Mouse (Mus musculus) spleen, postnatal 0 days (tissue): ENCODE results near the gene Olfr250. TPM values are rescaled to one million over a fixed set of nuclear protein-coding genes. Genes with fewer than 3 reads are reported as not detected.

Experiments
- polyA plus RNA-seq: library from polyadenylated mRNA; unstranded; fragments of >200 nt; fragmentation: Nextera tagmentation; extraction: Ambion mirVana; gene quantifications from 2 replicates; pipeline ENCODE4 v1.2.1, GENCODE M21; 2015

Gene Olfr250
- polyA plus RNA-seq: not detected in 2 replicates

DNA sequence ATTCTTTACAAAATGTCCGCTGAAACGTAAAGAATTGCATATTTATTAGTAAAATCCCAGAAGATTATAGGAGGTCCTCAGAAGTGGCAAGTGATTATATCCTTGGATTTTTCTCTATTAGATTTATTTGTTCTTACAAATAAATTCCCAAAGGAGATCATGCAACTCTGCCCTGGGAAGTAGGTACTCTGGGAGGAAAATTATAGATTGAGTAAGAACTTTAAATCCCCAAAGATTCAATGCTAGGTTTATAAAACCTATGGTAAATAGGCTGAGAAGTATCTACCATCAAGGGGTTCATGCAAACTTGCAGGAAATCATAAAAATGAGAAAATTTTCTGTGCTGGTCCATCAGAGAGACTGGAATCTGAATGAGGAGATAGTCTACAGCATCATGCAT, at the start of gene Olfr250:
TSS of gene Olfr250 (plus strand) at position 301 of the 400 bp plus-strand sequence.

GRCm38 (mm10) chr9:38328760-38329159, 37.9 kb upstream of the Olfr250 start, which contains the start of gene Olfr25:
Olfr25 (plus strand) TSS chr9:38329060.

DNA sequence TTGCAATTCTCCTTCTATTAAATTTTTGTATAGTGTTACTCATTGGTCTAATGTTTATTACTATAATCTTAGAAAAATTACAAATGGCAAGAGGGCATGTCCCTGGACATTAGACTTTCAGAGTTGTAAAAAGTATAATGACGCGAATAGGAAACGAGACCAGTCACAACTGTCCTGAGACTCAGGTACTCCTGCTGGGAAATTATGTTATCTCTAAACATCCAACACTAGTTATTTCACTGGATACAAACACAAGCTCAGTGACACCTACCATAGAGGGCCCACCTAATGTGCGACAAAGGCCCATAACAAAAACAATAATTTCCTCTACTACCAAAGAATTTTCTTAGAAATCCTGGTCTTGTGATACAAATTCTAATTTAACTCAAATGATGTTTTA, 18.6 kb upstream of the Olfr250 start, which contains the start of gene Olfr898:
TSS of gene Olfr898 (plus strand) at position 301 of the 400 bp plus-strand sequence.

GRCm38 (mm10) chr9:38376786-38377185, 10.1 kb downstream of the Olfr250 start, which contains the start of gene Olfr251:
Olfr251 (plus strand) TSS chr9:38377086.

GRCm38 (mm10) chr9:38401398-38401797, 34.7 kb downstream of the Olfr250 start, which contains the start of gene Olfr147:
Olfr147 (plus strand) TSS chr9:38401698.

Other genes with a start within 250 kb of the Olfr250 start
- not detected in 2 replicates for gene Olfr890, start 224.4 kb upstream of the Olfr250 start, polyA plus RNA-seq
- not detected in 2 replicates for gene Olfr891, start 186.1 kb upstream of the Olfr250 start, polyA plus RNA-seq
- not detected in 2 replicates for gene Olfr893, start 158.5 kb upstream of the Olfr250 start, polyA plus RNA-seq
- not detected in 2 replicates for gene Olfr894, start 148.8 kb upstream of the Olfr250 start, polyA plus RNA-seq
- gene Olfr143, start 114.1 kb upstream of the Olfr250 start, polyA plus RNA-seq: not detected in 2 replicates
- not detected in 2 replicates for gene Olfr895, start 99.0 kb upstream of the Olfr250 start, polyA plus RNA-seq
- not detected in 2 replicates for gene Olfr896-ps1, start 75.8 kb upstream of the Olfr250 start, polyA plus RNA-seq
- gene Olfr25, start 37.8 kb upstream of the Olfr250 start, polyA plus RNA-seq: not detected in 2 replicates
- not detected in 2 replicates for gene Olfr898, start 18.5 kb upstream of the Olfr250 start, polyA plus RNA-seq
- not detected in 2 replicates for gene Olfr251, start 10.2 kb downstream of the Olfr250 start, polyA plus RNA-seq
- not detected in 2 replicates for gene Olfr147, start 34.8 kb downstream of the Olfr250 start, polyA plus RNA-seq
- not detected in 2 replicates for gene Olfr901, start 62.6 kb downstream of the Olfr250 start, polyA plus RNA-seq
- not detected in 2 replicates for gene Olfr902, start 80.8 kb downstream of the Olfr250 start, polyA plus RNA-seq
- not detected in 2 replicates for gene Olfr904, start 96.2 kb downstream of the Olfr250 start, polyA plus RNA-seq
- not detected in 2 replicates for gene Olfr905, start 104.2 kb downstream of the Olfr250 start, polyA plus RNA-seq
- gene Olfr906, start 120.2 kb downstream of the Olfr250 start, polyA plus RNA-seq: not detected in 2 replicates
- gene Olfr907, start 128.9 kb downstream of the Olfr250 start, polyA plus RNA-seq: not detected in 2 replicates
- not detected in 2 replicates for gene Olfr911-ps1, start 154.7 kb downstream of the Olfr250 start, polyA plus RNA-seq
- not detected in 2 replicates for gene Olfr910, start 171.0 kb downstream of the Olfr250 start, polyA plus RNA-seq
- gene Olfr912, start 213.3 kb downstream of the Olfr250 start, polyA plus RNA-seq: not detected in 2 replicates
- not detected in 2 replicates for gene Olfr913, start 225.9 kb downstream of the Olfr250 start, polyA plus RNA-seq
- not detected in 2 replicates for gene Olfr914, start 238.2 kb downstream of the Olfr250 start, polyA plus RNA-seq